28 mouse cellular contexts compared by ENCODE assay signal in the genomic region with DNA sequence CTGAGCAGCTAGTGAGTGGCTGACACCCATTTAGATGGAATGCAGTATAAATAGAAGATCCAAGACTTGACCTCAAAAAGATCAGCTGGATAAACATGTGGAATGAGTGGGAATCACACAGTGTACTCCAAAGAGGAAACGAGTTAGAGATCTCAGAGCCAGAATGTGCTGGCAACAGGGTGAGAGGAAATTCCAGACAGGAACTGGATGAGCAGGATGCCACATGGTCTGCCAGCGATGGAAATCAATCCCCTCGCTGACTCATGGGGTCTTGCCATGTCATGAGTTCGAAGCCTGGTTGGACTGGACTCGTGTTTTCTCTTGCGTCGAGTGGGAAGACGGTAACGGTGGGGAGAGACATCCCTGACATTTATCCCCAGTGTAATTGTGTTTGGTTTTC. TPM values are rescaled to one million over a fixed set of nuclear protein-coding genes. Genes with fewer than 3 reads are reported as not detected.
DNase-seq lines count a peak whose midpoint lies in the region; ATAC-seq lines count a peak whose summit lies in the region.
"Had no signal": no experiment of that assay in that cellular context is flagged by ENCODE, and none has a peak within 500 bp of the region (broad histone marks: within the 10 kb centered on the region; RNA-seq: fewer than 3 reads in every experiment).

No protein-coding gene starts in this region.

- 83% methylated on average over 9 of the region's 9 CpGs for WGBS in heart, embryonic 12.5 days

- H3K4me1 ChIP-seq in heart, embryonic 12.5 days (replicated peaks): no peaks in the 10 kb centered on the region
- H3K4me1 ChIP-seq: embryonic facial prominence, embryonic 10.5 days; embryonic facial prominence, embryonic 13.5 days; forebrain, embryonic 15.5 days; heart, embryonic 13.5 days; hindbrain, embryonic 15.5 days had no signal

- no peak overlapping the region for H3K9ac ChIP-seq in heart, embryonic 12.5 days
- H3K9ac ChIP-seq: embryonic facial prominence, embryonic 13.5 days; forebrain, embryonic 12.5 days; forebrain, embryonic 15.5 days; heart, embryonic 13.5 days; hindbrain, embryonic 12.5 days; hindbrain, embryonic 15.5 days had no signal

- no peak overlapping the region for H3K4me3 ChIP-seq in heart, embryonic 12.5 days
- H3K4me3 ChIP-seq: embryonic facial prominence, embryonic 10.5 days; embryonic facial prominence, embryonic 13.5 days; erythroblast, embryonic 14.5 days; forebrain, embryonic 12.5 days; forebrain, embryonic 15.5 days; heart, embryonic 13.5 days; hindbrain, embryonic 12.5 days; hindbrain, embryonic 15.5 days had no signal

- ATAC-seq in heart, embryonic 12.5 days (ENCODE audit: insufficient number of reproducible peaks, low FRiP score): no peak
- ATAC-seq: activated CD4-positive, CD25-positive, alpha-beta regulatory T cell, adult 4 months; forebrain, embryonic 15.5 days; intestine, postnatal 0 days had no signal

- no peaks in the 10 kb centered on the region for H3K36me3 ChIP-seq in heart, embryonic 12.5 days
- H3K36me3 ChIP-seq: embryonic facial prominence, embryonic 10.5 days; embryonic facial prominence, embryonic 13.5 days; forebrain, embryonic 12.5 days; forebrain, embryonic 15.5 days; heart, embryonic 13.5 days; hindbrain, embryonic 12.5 days; hindbrain, embryonic 15.5 days had no signal

- H3K4me2 ChIP-seq in heart, embryonic 12.5 days: no peak overlapping the region
- H3K4me2 ChIP-seq: embryonic facial prominence, embryonic 13.5 days; forebrain, embryonic 12.5 days; forebrain, embryonic 15.5 days; heart, embryonic 13.5 days; hindbrain, embryonic 12.5 days; hindbrain, embryonic 15.5 days had no signal

- H3K9me3 ChIP-seq in heart, embryonic 12.5 days (replicated peaks): peaks cover 8% of the 10 kb centered on the region; the same call in 1 of the 2 replicates
- H3K9me3 ChIP-seq: embryonic facial prominence, embryonic 13.5 days; forebrain, embryonic 15.5 days; hindbrain, embryonic 12.5 days; hindbrain, embryonic 15.5 days had no signal

- DNase-seq in gastrocnemius, adult 18-20 months (ENCODE audit: low spot score): peak; percentile 38
- DNase-seq in gastrocnemius, postnatal 4 days (ENCODE audit: low spot score in 2 of 2): no peak
- DNase-seq in heart, adult 11 months: peak; percentile 90
- peak; percentile 43 for DNase-seq in kidney, postnatal 14 days
- DNase-seq in kidney, postnatal 4 days: no peak
- DNase-seq: adrenal gland, adult 8-10 months; adrenal gland, postnatal 25 days; cerebellum, adult 11-12 months; cerebellum, adult 8-10 months; cerebellum, postnatal 10 days; cerebellum, postnatal 36 days; embryo, embryonic 11 days had no signal

- no peak overlapping the region for H3K27ac ChIP-seq in heart, embryonic 12.5 days (ENCODE audit: poor library complexity, severe bottlenecking)
- H3K27ac ChIP-seq: embryonic facial prominence, embryonic 10.5 days; embryonic facial prominence, embryonic 13.5 days; forebrain, embryonic 12.5 days; forebrain, embryonic 15.5 days; heart, embryonic 13.5 days; hindbrain, embryonic 12.5 days; hindbrain, embryonic 15.5 days had no signal

- H3K27me3 ChIP-seq in heart, embryonic 12.5 days (replicated peaks): no peaks in the 10 kb centered on the region
- H3K27me3 ChIP-seq: embryonic facial prominence, embryonic 13.5 days; forebrain, embryonic 12.5 days; forebrain, embryonic 15.5 days; heart, embryonic 13.5 days; hindbrain, embryonic 12.5 days; hindbrain, embryonic 15.5 days had no signal

RNA-seq across cellular contexts. Expression of a gene that starts 41.0 kb away (rescaled TPM):
- not detected for total RNA-seq in gastrocnemius, adult 18-20 months (2021)
- total RNA-seq in gastrocnemius, postnatal 4 days (2021): under 1 TPM in 1 of 2 experiments, not detected in 1; 0.13 TPM
- 0.23 and 0.45 TPM in 2 replicates for polyA plus RNA-seq in heart, embryonic 12.5 days (2016; fragmentation: Nextera tagmentation; extraction: Ambion mirVana)
- total RNA-seq: adrenal gland, adult 8-10 months; adrenal gland, postnatal 25 days; ES-E14; granulocyte monocyte progenitor cell, adult 5-6 weeks; heart, adult 8-10 months; heart, postnatal 25 days; hematopoietic stem cell, adult 5-6 weeks had no signal
- polyA plus RNA-seq: activated CD4-positive, CD25-positive, alpha-beta regulatory T cell, adult 4 months; erythroblast, embryonic 14.5 days; intestine, postnatal 0 days had no signal

RNA-seq across cellular contexts. Expression of a gene that starts 59.0 kb away (rescaled TPM):
- 10 to 100 TPM; 59.8 to 70.0 TPM for total RNA-seq in gastrocnemius, adult 18-20 months (2021)
- 10 to 100 TPM; 77.8 to 83.3 TPM for total RNA-seq in gastrocnemius, postnatal 4 days (2021)
- 30.6 and 37.2 TPM in 2 replicates for polyA plus RNA-seq in heart, embryonic 12.5 days (2016; fragmentation: Nextera tagmentation; extraction: Ambion mirVana)

Comparison
In these comparisons a context has a peak if more than half of its experiments do, and no peak if none do; other contexts are left out.
1. DNase-seq: peak in gastrocnemius, adult 18-20 months (single experiment), heart, adult 11 months (single experiment) and kidney, postnatal 14 days (single experiment); none in gastrocnemius, postnatal 4 days (0 of 2) and kidney, postnatal 4 days (0 of 2).